Mouse (Mus musculus) ES-E14 (cell line): Measurements from ENCODE around the gene Rgs7. TPM values are rescaled to one million over a fixed set of nuclear protein-coding genes. Genes with fewer than 3 reads are reported as not detected.

ENCODE experiments used
- DNase-seq: peaks from one replicate; pipeline ENCODE4 v3.0.0-alpha.2; 2013; ENCODE audit warnings: low read depth, low spot score
- H3K27ac ChIP-seq: 2 replicates; pipeline ENCODE4 v1.5.1; 2012; ENCODE audit warnings: low read depth, mild to moderate bottlenecking, low read length, moderate library complexity, mixed read lengths; ENCODE audit not compliant: poor library complexity, insufficient read depth, severe bottlenecking
- H3K36me3 ChIP-seq: 2 replicates; pipeline ENCODE4 v1.6.1; 2012; ENCODE audit warnings: mild to moderate bottlenecking, low read length, moderate library complexity, mixed read lengths; ENCODE audit not compliant: control insufficient read depth, poor library complexity, insufficient read depth, severe bottlenecking
- H3K4me1 ChIP-seq, 2 experiments: fragments of 150-350 bp in 1 of 2; sonication (generic) in 1 of 2; 2 replicates each; pipeline ENCODE4 v1.6.1; 2012; ENCODE audit warnings: low read length in 2 of 2, mild to moderate bottlenecking in 1 of 2, mixed read lengths in 1 of 2; ENCODE audit not compliant: control insufficient read depth in 2 of 2, insufficient read depth in 2 of 2, poor library complexity in 1 of 2
- H3K4me3 ChIP-seq, 2 experiments: fragments of 150-350 bp in 1 of 2; sonication (generic) in 1 of 2; 2 replicates each; pipeline ENCODE4 v1.5.1; 2012; ENCODE audit warnings: low read length in 2 of 2, low read depth in 1 of 2, mild to moderate bottlenecking in 1 of 2, mixed read lengths in 1 of 2; ENCODE audit not compliant: insufficient read depth in 1 of 2, poor library complexity in 1 of 2, severe bottlenecking in 1 of 2
- H3K9ac ChIP-seq: 2 replicates; pipeline ENCODE4 v1.6.1; 2012; ENCODE audit warnings: low read depth, mild to moderate bottlenecking, low read length, mixed read lengths; ENCODE audit not compliant: poor library complexity, insufficient read depth, severe bottlenecking
- H3K9me3 ChIP-seq: fragments of 150-350 bp; sonication (generic); 2 replicates; pipeline ENCODE4 v1.6.1; 2012; ENCODE audit warnings: low read depth, mild to moderate bottlenecking, low read length; ENCODE audit not compliant: control insufficient read depth, insufficient read depth
- CHD2 ChIP-seq: IDR thresholded peaks from 2 replicates; pipeline ENCODE4 v1.6.1; 2014; ENCODE audit warnings: mild to moderate bottlenecking, low read depth, low read length, inconsistent platforms
- HCFC1 ChIP-seq: IDR thresholded peaks from 2 replicates; pipeline ENCODE4 v1.6.1; 2012; ENCODE audit warnings: low read length, inconsistent platforms, borderline replicate concordance; ENCODE audit not compliant: insufficient read depth
- MAFK ChIP-seq: IDR thresholded peaks from 2 replicates; pipeline ENCODE4 v1.6.1; 2014; ENCODE audit warnings: mild to moderate bottlenecking, low read depth, low read length, inconsistent platforms; ENCODE audit not compliant: insufficient read depth
- ZC3H11A ChIP-seq: IDR thresholded peaks from 2 replicates; pipeline ENCODE4 v1.6.1; 2012; ENCODE audit warnings: low read depth, mild to moderate bottlenecking, inconsistent platforms, low read length, borderline replicate concordance
- ZNF384 ChIP-seq: IDR thresholded peaks from 2 replicates; pipeline ENCODE4 v1.6.1; 2012; ENCODE audit warnings: low read depth, low read length, inconsistent platforms
- in situ Hi-C, 2 experiments: fragments of 600-800 bp; cut with MboI; formaldehyde crosslinking; loops; one replicate each; pipeline ENCODE4 v1.15.1; 2025; ENCODE audit warnings: low sequenced_read_pairs in 2 of 2, inconsistent platforms in 1 of 2; ENCODE audit not compliant: unreplicated experiment in 2 of 2
- total RNA-seq: library from RNA; depleted of rRNA; stranded (reverse); fragments of 300-350 nt; gene quantifications from 2 replicates; pipeline ENCODE4 v1.2.3, GENCODE M21; 2012; rRNA removed

The Rgs7 gene
- 0.18 TPM in 1 of 2 replicates, not detected in the other for total RNA-seq

- Histone ChIP-seq H3K4me1 (no peaks in the 10 kb centered on the region), H3K27ac (no peak within 1 kb of the TSS), H3K4me3 (peak within 1 kb of the TSS; percentile 43 to 73), H3K36me3 (no peaks in the 10 kb centered on the region), H3K9ac (peak within 1 kb of the TSS; percentile 48), H3K9me3 (no peaks in the 10 kb centered on the region)
- DNase-seq: peak; percentile 30
- TF ChIP-seq MAFK: no peak
- TF ChIP-seq ZC3H11A: no peak
- TF ChIP-seq CHD2: no peak
- TF ChIP-seq ZNF384: no peak
- TF ChIP-seq HCFC1: no peak
- in situ Hi-C loops: no loop called here
Measured at GRCm38 (mm10) chr1:175491861-175492682, at the start of gene Rgs7. Rgs7 (minus strand) TSS chr1:175492500.

- Histone ChIP-seq H3K9me3 (no peaks in the 10 kb centered on the region), H3K4me3 (no peak overlapping the region), H3K9ac (no peak overlapping the region), H3K27ac (no peak overlapping the region), H3K4me1 (no peaks in the 10 kb centered on the region), H3K36me3 (no peaks in the 10 kb centered on the region)
- no peak for DNase-seq
- TF ChIP-seq ZNF384 (no peak), HCFC1 (no peak), CHD2 (no peak), MAFK (no peak), ZC3H11A (no peak)
- in situ Hi-C loops: no loop called here
Measured at GRCm38 (mm10) chr1:175540700-175541099, 48.4 kb upstream of the Rgs7 start.

DNA sequence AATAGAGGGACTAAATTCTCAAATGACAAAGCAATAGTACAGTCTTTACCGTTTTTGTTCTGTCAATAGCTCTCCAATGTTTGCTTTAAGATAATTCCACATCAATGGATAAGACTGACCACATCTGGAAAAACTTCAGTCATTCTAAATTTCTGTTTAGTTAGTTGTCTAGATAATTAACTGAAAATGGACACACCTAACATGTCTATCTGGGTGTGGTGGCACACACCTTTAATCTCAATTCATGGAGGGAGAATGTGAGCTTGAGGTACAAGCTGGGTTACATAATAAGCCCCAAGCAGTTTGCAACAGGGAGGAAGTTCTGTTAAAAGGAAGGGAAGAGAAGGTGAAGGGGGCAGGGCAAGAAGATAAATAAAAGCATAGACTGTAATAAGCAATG is 45.0 kb upstream of the Rgs7 start:
- no peak for DNase-seq
- no peaks in the 10 kb centered on the region for H3K36me3 ChIP-seq
- no peak for TF ChIP-seq ZNF384
- no peak for TF ChIP-seq MAFK
- no peak for TF ChIP-seq HCFC1
- no peak for TF ChIP-seq ZC3H11A
- no peak for TF ChIP-seq CHD2
- H3K4me3 ChIP-seq: no peak overlapping the region
- no peaks in the 10 kb centered on the region for H3K9me3 ChIP-seq
- H3K9ac ChIP-seq: no peak overlapping the region
- in situ Hi-C loops: no loop called here
- H3K4me1 ChIP-seq: no peaks in the 10 kb centered on the region
- no peak overlapping the region for H3K27ac ChIP-seq

- H3K27ac ChIP-seq: no peak overlapping the region
- TF ChIP-seq MAFK (no peak), HCFC1 (no peak), ZNF384 (no peak), CHD2 (no peak), ZC3H11A (no peak)
Measured at GRCm38 (mm10) chr1:175529858-175530257, 37.6 kb upstream of the Rgs7 start.

More at GRCm38 (mm10) chr1:175529858-175530257, 37.6 kb upstream of the Rgs7 start:
- no peaks in the 10 kb centered on the region for H3K9me3 ChIP-seq
- no peak overlapping the region for H3K4me3 ChIP-seq
- no peaks in the 10 kb centered on the region for H3K4me1 ChIP-seq
- DNase-seq: no peak
- no peaks in the 10 kb centered on the region for H3K36me3 ChIP-seq
- in situ Hi-C loops: no loop called here
- no peak overlapping the region for H3K9ac ChIP-seq
